Mouse (Mus musculus): ENCODE results near the gene Mprip.
"Not testable (repeated sequence)": the region's sequence is repeated elsewhere in the genome, so short reads cannot be mapped to it uniquely, and the experiment has no call there.

The Mprip gene

DNA sequence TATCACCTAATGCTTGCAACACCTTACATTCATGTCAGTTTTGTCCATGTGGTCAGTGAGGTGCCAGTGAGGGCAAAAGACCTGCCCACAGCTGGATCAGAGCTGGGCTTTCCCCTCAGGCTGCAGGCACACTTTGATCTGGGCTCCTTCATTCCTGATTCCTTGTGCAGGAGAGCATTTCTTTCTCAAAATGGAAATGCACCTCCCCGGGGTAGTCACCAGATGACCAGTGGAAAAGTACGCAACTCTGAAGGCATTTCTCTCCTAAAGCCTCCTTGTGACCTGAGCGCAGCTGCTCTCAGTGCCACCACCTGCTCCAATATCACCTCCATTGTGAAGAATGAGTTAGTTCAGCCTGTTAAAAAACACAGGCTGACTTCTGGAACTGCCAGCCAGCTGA lies at the start of gene Mprip:
Gene Mprip, plus strand, starts transcription at position 301 of the 400 bp plus-strand sequence.
- no peak for DNase-seq (ENCODE audit: low spot score in 2 of 2)

GRCm38 (mm10) chr11:59611646-59612045 lies 49.5 kb upstream of the Mprip start:
- DNase-seq (ENCODE audit: low spot score in 2 of 2) = no peak

GRCm38 (mm10) chr11:59614120-59614519 lies 47.0 kb upstream of the Mprip start:
- DNase-seq (ENCODE audit: low spot score in 2 of 2) = no peak

- not testable (repeated sequence) for DNase-seq (ENCODE audit: low spot score in 2 of 2)
These were observed 44.1 kb upstream of the Mprip start for GRCm38 (mm10) chr11:59616986-59617385.

- no peak for DNase-seq (ENCODE audit: low spot score in 2 of 2)
These were observed 38.9 kb upstream of the Mprip start for GRCm38 (mm10) chr11:59622214-59622613.

DNA sequence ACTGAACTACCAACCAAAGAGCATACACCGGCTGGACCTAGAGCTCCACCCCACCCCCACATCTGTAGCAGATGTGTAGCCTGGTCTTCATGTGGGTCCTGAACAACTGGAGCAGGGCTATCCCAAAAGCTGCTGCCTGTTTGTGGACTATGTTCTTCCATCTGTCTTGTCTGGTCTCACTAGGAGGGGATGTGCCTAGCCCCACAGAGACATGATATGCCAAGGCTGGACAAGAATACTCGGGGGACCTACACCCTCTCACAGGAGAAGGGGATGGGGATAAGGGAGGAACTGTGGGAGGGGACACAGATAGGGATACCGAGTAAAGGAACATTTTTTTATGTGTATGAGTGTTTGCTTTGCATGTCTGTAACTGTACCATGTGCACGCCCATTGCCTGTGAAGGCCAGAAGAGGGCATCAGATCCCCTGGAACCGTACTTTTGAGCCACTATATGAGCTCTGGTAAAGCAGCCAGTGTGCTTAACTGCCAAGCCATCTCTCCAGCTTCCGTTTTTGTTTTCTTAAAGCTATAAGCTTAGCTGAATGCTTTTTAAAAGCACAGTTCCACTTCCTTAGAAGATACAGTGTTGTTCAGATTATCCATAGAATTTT lies 37.0 kb upstream of the Mprip start:
- peak; percentile 70 to 71 for DNase-seq (ENCODE audit: low spot score in 2 of 2)

DNA sequence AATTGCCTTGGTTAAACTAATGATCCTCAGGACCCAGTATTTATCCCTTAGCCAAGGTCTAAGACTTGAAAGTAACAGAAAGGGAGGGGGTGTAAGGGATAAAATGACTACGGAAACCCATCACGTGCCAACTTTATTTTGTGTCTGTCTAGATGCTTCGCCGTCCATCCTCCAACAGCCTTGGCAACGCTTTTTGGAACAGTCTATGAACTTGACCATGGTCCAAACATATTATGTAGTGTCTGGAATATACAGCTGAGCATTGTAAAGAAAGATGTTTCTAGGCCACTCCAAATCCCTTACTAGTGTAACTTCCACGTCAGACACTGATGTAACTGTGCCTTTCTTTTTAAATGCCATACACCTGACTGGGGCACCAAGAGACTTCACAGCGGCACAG lies 34.9 kb upstream of the Mprip start:
- no peak for DNase-seq (ENCODE audit: low spot score in 2 of 2)

- DNase-seq (ENCODE audit: low spot score in 2 of 2) = no peak
These were observed 32.9 kb upstream of the Mprip start for GRCm38 (mm10) chr11:59628177-59628576.

DNA sequence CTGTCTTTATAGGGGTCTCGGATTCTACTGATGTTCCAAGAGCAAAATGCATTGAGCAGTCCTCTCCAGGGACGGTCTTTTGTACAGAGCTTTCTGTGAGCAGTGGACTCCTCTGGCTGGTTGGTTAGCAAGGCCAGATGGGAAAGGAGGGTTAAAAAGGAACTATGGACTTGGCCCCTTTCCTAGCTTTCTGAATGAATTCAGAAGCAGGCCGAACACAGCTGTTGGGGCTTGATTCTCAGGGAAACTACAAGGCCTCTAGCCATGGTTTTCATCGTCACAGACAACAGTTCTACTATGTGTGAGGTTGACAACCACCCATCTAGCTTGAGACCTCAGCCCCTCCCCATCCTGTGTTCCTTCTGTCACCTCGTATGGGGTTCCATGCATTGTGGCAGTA lies 31.2 kb upstream of the Mprip start:
- DNase-seq (ENCODE audit: low spot score in 2 of 2) = no peak

DNA sequence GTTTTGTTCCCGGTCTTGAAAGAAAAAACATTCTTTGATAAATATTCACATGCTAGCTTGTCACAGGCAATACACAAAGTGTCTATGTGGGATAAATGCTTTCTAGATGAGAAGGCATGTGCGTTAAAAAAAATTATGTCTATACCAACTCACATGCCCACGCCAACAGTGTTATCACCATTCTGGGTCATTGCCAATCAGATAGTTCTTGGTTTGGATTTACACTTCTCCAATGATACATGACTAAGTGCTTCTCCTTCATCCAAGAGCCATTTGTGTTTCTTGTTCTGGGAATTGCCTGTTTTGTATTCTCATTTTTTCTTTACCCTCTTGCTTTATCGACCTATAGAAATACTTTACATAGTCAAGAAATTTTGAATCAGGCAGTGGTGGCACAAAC lies 29.1 kb upstream of the Mprip start:
- DNase-seq (ENCODE audit: low spot score in 2 of 2) = no peak

DNA sequence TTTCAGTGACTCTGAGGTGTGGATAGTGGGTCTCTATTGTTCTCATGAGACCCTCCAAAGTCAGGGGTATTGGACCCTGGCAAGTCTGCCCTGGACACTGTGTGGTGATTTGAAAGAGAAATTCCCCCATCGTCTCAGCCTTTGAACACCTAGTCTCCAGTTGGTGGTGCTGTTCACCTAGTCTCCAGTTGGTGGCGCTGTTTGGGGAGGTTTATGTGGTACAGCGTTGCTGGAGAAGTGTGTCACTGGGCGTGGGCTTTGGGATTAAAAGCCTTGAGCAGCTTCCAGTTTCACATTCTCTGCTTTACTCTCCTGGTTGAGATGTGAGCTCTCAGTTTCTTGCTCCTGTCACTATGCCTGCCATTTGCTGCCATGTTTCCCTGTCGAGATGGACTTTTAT lies 28.1 kb upstream of the Mprip start:
- peak; percentile 33 to 61 for DNase-seq (ENCODE audit: low spot score in 2 of 2)

DNA sequence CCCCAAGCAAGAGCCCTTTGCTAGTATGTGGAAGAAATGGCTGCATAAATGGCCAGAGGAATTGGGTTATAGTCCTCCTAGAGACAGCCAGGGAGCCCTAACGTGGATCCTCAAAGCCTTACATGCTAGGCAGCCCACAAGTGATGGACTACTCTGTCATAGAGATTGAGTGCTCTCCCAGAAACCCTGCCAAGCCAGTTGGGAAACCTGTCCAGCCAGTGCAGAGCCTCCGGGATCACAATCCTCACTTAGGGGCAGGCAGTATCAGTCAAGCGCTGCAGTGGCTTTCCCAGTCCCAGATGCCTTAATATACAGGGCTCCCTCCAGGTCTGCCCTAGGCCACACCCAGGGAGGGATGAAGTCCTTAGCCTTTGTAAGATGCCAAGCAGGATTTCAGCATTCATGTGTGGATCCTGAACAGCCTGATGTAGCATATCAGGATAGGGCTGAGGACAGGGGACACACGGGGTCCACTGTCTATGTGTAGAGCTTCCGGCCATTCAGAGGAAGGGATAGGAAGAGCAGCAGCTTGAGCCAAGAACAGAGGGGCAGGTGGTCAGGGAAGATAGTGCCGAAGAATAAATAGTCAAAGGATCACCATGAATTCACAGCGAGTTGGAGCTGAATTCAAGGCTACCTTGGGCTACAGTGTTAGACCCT lies 27.0 kb upstream of the Mprip start:
- DNase-seq (ENCODE audit: low spot score in 2 of 2) = no peak

DNA sequence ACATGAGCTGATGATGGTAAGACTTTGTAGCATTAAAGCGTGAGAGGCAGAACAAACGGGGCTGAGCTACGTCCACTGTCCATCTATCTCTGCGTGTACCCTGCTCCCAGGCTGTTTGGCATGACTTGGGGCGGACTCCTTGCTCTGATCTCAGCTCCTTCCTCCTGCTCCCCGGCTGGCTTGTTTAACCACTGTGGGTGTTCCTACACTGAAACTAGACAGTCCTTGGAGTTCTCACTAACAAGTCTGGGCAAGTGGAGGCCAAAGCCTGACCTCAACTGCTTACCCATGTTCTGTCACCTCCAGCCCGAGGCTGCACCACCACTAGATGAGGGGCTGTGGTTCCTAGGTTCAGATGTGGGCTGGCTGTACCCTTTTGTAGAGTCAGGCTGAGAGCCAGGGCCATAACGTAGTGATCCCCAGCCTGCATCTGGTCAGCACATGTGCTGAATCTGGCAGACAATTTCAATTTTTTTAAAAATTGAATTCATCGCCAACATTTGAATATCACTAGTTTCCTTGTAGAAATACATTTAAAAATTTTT lies 25.8 kb upstream of the Mprip start:
- DNase-seq (ENCODE audit: low spot score in 2 of 2) = no peak

DNA sequence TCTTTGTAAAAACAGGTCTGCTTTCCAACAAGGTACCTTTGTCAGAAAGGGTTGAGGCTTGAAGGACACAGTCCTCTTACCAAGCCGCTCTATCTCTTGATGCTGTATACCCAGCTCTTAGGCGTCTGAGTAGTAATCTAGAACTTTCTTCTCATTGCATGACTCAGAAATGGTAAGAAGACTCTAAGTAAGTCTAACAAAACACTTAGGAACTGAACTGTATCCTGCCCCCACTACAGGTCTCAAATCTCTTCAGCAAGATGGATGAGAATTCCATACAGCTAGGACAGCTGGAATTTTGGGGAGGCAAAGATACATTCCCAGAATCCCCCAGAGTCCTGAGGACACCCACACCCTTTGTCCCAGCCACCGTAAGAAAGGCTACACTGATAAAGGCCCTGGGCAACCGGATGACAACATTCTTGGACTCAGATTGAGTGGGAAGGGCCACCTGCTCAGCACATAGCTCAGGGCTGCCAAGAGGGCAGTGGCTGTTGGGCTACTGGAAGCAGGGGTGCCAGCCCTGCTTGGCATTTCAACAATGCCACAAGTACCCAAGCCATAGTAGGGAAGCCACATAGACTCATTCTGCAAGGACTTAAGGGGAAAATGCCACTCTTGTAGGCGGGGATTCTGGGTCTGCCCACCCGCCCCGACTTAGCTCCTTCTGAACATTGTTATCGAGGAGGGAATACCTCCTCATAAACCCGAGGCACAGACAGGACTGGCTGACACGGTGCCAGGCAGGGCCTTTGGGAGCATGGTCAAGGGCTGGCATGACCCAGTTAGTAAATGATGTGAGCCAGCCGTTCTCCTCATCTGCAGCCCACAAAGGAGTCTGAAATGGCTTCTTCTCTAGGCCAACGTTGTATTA lies 25.0 kb upstream of the Mprip start:
- no peak for DNase-seq (ENCODE audit: low spot score in 2 of 2)

- no peak for DNase-seq (ENCODE audit: low spot score in 2 of 2)
These were observed 24.2 kb upstream of the Mprip start for GRCm38 (mm10) chr11:59636695-59637414.

DNA sequence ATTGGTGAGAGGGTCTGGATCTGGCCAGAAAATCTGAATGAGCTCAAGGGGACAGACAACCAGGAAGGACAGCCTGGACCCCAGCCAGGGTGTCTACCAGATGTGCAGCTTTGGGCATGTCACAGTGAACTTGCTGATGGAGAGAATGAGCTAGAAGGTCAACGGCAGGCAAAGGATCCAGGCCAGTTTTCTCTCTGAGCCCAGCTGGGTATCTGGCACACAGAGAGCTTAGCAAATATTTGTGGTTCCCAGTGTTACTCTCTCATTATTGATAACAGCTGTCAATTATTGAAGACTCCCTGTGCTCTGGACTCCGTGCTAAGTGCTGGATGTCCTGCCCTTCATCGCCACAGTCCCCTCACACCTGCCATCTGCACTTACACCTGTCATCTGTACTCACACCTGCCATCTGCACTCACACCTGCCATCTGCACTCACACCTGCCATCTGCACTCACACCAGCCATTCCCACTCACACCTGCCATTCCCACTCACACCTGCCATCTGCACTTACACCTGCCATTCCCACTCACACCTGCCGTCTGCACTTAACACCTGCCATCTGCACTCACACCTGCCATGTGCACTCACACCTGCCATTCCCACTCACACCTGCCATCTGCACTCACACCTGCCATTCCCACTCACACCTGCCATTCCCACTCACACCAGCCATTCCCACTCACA lies 21.0 kb upstream of the Mprip start:
- DNase-seq (ENCODE audit: low spot score in 2 of 2) = no peak

DNA sequence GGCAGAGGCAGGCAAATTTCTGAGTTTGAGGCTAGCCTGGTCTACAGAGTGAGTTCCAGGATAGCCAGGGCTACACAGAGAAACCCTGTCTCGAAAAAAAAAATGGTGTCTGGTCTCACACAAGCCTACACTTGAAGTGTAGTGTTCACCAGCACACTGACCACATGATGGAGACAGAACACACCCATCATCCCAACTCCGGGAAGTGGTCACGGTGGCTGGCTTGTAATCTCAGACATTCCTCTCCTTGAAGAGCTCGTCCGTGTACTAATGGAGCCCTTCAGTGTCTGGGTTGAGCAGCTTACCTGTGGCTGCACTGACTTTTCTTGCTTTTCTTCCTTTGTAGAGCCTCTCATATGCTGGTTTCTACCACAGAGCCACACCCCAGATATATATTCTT lies 19.9 kb upstream of the Mprip start:
- no peak for DNase-seq (ENCODE audit: low spot score in 2 of 2)

GRCm38 (mm10) chr11:59642420-59642819 lies 18.7 kb upstream of the Mprip start:
- DNase-seq (ENCODE audit: low spot score in 2 of 2) = no peak

GRCm38 (mm10) chr11:59645036-59645435 lies 16.1 kb upstream of the Mprip start:
- DNase-seq (ENCODE audit: low spot score in 2 of 2) = no peak

DNA sequence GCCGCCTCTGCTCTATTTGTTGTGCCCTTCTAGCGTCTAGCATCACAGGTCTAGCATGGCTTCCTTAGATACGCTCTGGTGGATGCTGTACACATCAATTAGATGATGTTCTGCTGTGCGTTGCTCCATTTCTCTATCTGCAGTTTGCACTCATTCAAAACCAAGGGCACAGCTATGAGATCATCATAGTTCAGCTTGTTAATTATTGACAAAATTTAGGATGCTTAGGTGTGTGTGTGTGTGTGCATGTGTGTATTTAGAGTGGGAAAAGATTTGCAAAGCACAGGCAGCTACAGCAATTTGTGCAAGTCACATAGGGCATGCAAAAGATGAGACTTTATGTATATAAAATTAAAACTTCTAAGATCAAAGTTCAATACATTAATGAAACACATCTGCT lies 12.0 kb upstream of the Mprip start:
- DNase-seq (ENCODE audit: low spot score in 2 of 2) = no peak

GRCm38 (mm10) chr11:59653003-59653402 lies 8.1 kb upstream of the Mprip start:
- no peak for DNase-seq (ENCODE audit: low spot score in 2 of 2)
